Mouse (Mus musculus): ENCODE data around the gene Slc12a8. TPM values are rescaled to one million over a fixed set of nuclear protein-coding genes. Genes with fewer than 3 reads are reported as not detected.
"Not testable (repeated sequence)": the region's sequence is repeated elsewhere in the genome, so short reads cannot be mapped to it uniquely, and the experiment has no call there.

Slc12a8 gene
- total RNA-seq (2021) = 1 to 10 TPM; 1.1 to 1.9 TPM
- long read RNA-seq, experiment 1 = 0 reads
- long read RNA-seq, experiment 2, partial matches to known transcripts = 0 of 1 reads
- long read RNA-seq, experiment 2, other reads (novel, unspliced or antisense) = 1 of 1 reads

DNA sequence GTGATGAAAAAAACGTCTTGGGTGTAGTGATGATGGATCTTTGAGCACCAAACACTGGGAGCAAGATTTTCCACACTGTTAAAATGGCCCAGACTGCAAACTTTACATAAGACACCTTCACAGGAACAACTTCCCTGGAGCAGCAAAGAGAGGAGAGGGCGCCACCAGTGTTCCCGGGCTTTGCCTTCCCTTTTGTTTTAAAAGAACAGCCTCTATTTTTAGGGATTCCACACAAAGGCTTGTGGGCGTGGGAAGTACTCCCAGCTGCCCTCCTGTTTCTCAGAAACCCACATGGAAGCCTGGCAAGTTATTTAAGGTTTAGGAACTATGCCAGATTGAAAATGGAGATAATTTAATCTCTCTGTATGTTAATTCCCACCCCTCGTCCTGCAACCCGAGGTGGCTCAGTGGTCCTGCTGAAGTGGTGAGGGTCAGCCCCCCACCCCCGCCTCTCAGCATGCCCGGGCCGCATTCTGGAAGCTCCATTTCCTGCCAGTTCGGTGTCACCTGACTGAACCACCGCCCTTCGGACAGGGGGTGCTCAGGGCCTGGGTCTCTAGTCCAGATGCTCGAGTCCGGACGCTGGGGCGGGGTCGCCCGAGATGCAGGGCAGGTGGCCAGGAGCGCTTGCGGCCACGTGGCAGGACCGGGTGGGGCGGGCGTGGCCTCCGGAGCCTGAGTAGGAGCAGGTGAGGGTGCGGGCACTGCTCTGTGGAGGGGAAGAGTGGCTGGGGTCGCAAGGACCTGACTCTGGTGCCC, at the start of gene Slc12a8:
TSS of gene Slc12a8 (plus strand) at position 522 of the 759 bp plus-strand sequence.
- DNase-seq (ENCODE audit: low spot score in 2 of 2) = peak; percentile 29 to 74

- DNase-seq (ENCODE audit: low spot score in 2 of 2) = no peak
Observed at GRCm38 (mm10) chr16:33467451-33467850, 49.7 kb upstream of the Slc12a8 start.

GRCm38 (mm10) chr16:33469973-33470372, 47.2 kb upstream of the Slc12a8 start:
- no peak for DNase-seq (ENCODE audit: low spot score in 2 of 2)

- DNase-seq (ENCODE audit: low spot score in 2 of 2) = no peak
Observed at GRCm38 (mm10) chr16:33474381-33474780, 42.7 kb upstream of the Slc12a8 start.

GRCm38 (mm10) chr16:33479926-33480325, 37.2 kb upstream of the Slc12a8 start:
- DNase-seq (ENCODE audit: low spot score in 2 of 2) = no peak

DNA sequence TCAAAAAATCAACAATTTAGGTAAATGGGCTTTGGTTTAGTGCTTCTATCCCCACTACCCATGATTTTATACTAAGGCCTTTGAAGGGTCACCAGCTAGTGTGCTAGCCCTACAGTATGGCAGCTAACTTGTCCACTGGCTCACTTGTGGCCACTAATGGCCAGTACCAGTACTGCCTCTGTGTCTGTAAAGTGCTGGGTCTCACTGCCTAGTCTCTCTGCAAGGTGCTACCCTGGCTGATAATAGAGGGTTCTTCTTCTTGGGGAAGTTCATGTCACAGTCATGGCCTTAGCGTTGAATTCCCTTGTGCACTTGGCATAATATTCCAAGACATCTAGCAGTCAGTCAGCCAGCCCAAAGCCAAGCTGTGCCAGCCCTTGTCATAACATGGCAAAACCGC, 36.0 kb upstream of the Slc12a8 start:
- no peak for DNase-seq (ENCODE audit: low spot score in 2 of 2)

GRCm38 (mm10) chr16:33482309-33482708, 34.8 kb upstream of the Slc12a8 start:
- no peak for DNase-seq (ENCODE audit: low spot score in 2 of 2)

GRCm38 (mm10) chr16:33487709-33488108, 29.4 kb upstream of the Slc12a8 start:
- no peak for DNase-seq (ENCODE audit: low spot score in 2 of 2)

DNA sequence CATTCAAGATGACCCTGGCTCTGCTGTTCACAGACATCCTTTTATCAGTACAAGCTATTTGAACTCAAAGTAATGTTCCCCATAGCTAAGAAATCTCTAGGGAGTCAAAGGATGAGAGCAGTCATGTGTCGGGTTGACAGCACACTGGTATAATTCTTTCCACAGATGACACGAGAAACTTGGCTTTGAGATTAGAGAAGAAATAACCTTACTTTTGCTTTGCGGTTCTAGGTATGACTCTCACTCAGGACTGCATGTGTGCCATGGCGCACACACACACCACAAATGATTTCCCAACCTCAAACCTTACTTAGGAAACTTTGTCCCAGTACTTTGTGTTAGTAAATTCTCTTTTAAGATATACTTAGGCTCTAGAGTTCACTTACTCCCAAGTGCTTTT, 22.8 kb upstream of the Slc12a8 start:
- no peak for DNase-seq (ENCODE audit: low spot score in 2 of 2)

DNA sequence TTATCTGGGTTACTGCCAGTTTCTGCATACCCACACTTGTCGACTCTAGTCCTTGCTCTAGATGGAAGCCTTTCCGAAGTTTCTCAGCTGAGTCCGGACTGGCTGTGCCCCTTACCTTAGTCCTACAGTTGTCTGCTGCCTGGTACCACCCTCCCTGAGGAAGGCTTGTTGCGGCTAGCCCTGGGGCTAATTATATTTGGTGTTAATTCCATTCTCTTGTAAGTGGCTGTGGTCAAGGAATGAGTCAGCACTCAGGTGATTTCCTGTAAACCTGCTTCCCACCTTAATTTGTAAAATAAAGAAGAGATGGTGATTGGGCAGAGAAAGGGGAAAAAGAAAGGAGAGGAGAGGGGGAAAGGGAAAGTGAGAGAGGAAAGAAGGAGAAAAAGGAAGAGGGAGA, 9.0 kb upstream of the Slc12a8 start:
- DNase-seq (ENCODE audit: low spot score in 2 of 2) = no peak

GRCm38 (mm10) chr16:33509231-33509630, 7.9 kb upstream of the Slc12a8 start:
- DNase-seq (ENCODE audit: low spot score in 2 of 2) = not testable (repeated sequence)

- DNase-seq (ENCODE audit: low spot score in 2 of 2) = not testable (repeated sequence)
Observed at GRCm38 (mm10) chr16:33510856-33511255, 6.3 kb upstream of the Slc12a8 start.

- DNase-seq (ENCODE audit: low spot score in 2 of 2) = no peak
Observed at GRCm38 (mm10) chr16:33512555-33512954, 4.6 kb upstream of the Slc12a8 start.

DNA sequence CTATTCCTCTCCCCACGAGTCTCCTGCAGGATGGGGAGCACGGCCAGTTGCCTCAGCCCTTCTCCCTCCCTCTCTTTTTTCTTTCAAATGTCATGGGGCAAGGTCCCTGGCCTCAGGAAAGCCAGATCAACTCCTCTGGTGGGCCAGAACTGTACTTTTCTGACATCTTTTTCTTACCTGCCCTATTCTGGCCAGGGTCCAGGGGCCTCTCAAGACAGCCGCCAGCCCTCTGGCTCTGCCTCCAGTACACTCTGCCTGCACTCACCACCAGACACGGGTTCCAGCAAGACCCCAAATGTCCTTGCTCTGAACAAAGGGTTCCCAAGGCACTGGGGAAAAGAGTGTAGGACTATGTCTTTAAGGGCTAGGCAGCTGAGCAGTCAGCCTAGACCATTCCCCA, 499 bp downstream of the Slc12a8 start:
- no peak for DNase-seq (ENCODE audit: low spot score in 2 of 2)

DNA sequence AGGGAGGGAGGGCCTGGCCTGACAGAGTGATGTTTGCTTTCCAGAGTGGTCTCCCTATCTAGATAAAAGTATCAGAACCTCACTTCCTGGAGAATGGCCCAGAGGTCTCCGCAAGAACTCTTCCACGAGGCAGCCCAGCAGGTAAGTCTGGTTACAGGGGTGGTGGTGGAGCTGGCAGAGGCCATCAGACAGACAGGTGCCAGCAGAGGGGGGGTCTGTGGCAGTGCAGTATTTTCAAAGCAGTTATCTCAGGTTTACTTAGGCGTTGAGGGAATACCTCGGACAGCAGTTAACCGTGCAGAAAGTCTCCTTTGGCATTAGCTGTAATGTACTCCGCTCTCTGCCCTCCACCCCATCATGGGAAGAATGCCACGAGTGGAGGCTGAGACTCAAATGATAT, 1.1 kb downstream of the Slc12a8 start:
- DNase-seq (ENCODE audit: low spot score in 2 of 2) = no peak

DNA sequence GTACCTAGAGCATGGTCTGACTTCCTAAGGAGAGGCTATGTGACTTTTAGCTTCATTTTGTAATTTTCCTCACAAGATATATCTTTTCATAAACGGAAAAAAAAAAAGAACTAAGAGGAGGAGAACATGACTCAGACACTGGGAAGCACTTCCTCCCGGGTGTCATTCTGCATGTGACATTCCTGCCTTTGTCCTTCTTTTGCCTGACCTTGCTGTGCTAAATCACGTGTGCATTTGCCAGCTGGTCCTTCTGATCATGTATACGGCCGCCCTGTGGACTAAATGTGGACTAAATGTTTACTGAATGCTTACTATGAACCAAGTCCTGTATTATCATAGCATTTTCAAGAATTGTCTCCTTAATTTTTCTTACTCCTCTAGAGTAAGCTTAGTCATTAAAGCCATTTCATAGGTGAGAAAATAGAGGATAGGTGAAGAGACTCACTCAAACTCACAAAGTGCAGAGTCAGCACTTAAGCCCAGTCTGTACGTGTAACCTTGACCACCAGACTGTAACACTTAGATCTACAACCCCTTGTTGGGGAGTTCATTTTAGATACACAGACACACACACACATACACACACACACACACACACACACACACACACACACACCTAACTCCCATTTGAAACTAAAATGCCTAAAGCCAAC, 2.9 kb downstream of the Slc12a8 start:
- DNase-seq (ENCODE audit: low spot score in 2 of 2) = no peak

DNA sequence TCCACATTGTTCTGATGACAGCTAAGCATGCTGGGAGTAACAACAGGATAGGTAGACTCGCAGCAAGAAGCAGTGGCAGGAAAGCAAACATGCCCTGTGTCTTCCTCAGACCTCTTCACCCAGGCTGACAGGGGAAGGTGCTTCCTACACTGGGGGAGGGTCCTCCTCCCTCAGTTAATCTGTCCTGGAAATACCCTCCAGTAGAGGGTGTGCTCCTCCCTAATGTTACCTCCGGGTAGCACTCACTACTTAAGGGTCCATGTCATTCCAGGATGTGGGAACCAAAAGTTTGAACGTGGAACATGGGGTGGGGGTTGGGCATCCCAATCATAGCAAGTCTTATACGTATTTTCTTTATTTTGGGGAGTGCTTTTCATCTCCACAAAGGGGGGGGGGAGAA, 5.4 kb downstream of the Slc12a8 start:
- DNase-seq (ENCODE audit: low spot score in 2 of 2) = no peak

DNA sequence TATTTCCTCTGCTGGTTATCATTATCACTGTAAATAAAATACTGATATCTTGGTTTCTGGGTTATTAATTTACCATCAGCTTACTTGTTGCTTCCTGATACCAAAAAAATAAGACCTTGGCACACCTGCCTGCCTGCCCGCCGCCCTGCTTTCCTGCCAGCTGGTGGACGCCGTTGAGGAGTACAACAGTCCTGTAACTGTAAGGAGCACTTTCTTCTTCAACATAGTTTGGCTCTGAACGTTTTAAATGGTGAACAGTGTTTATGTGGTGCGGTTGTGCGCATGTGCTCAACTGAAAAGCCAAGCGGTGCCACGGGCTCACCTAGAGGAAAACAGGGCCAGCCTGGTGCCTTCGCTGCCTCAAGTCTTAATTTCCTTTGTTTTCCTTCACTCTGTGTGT, 6.4 kb downstream of the Slc12a8 start:
- no peak for DNase-seq (ENCODE audit: low spot score in 2 of 2)

GRCm38 (mm10) chr16:33529502-33530454, 12.7 kb downstream of the Slc12a8 start:
- DNase-seq (ENCODE audit: low spot score in 2 of 2) = no peak

GRCm38 (mm10) chr16:33531184-33531583, 14.1 kb downstream of the Slc12a8 start:
- DNase-seq (ENCODE audit: low spot score in 2 of 2) = no peak

- no peak for DNase-seq (ENCODE audit: low spot score in 2 of 2)
Observed at GRCm38 (mm10) chr16:33536456-33536855, 19.3 kb downstream of the Slc12a8 start.
